Mouse (Mus musculus) hindbrain, embryonic 13.5 days (tissue): ENCODE measurements at regions not wholly inside any gene's neighbourhood (a gene's known extent, or its start where the extent isn't known, plus 50 kb on each side); places are given as distances from the start of the nearest gene placed in this dataset.

Experiments used
- ATAC-seq: fragments of 200-750 bp; cut with Nextera tagmentation; 2 replicates; pipeline ENCODE4 v1.8.0; 2017; ENCODE audit warnings: moderate TSS enrichment; ENCODE audit not compliant: low FRiP score
- H3K27ac ChIP-seq: fragments of 300-500 bp; sonication (generic); 2 replicates; pipeline ENCODE4 v1.5.1; 2015; ENCODE audit warnings: inconsistent platforms, mild to moderate bottlenecking, moderate library complexity
- H3K27me3 ChIP-seq: fragments of 300-500 bp; sonication (generic); 2 replicates; pipeline ENCODE4 v1.6.1; 2015; ENCODE audit warnings: mild to moderate bottlenecking, inconsistent platforms
- H3K36me3 ChIP-seq: fragments of 300-500 bp; sonication (generic); 2 replicates; pipeline ENCODE4 v1.6.1; 2015; ENCODE audit warnings: mild to moderate bottlenecking, inconsistent platforms
- H3K4me1 ChIP-seq: fragments of 300-500 bp; sonication (generic); replicated peaks from 2 replicates; pipeline ENCODE4 v1.6.1; 2015; ENCODE audit warnings: inconsistent platforms
- H3K4me2 ChIP-seq: fragments of 300-500 bp; sonication (generic); 2 replicates; pipeline ENCODE4 v1.6.1; 2015; ENCODE audit warnings: inconsistent platforms, mild to moderate bottlenecking, moderate library complexity
- H3K4me3 ChIP-seq: fragments of 300-500 bp; sonication (generic); 2 replicates; pipeline ENCODE4 v1.5.1; 2015; ENCODE audit warnings: mild to moderate bottlenecking, inconsistent platforms
- H3K9ac ChIP-seq: fragments of 300-500 bp; sonication (generic); 2 replicates; pipeline ENCODE4 v1.6.1; 2015; ENCODE audit warnings: mild to moderate bottlenecking, inconsistent platforms
- H3K9me3 ChIP-seq: fragments of 300-500 bp; sonication (generic); 2 replicates; pipeline ENCODE4 v1.6.1; 2016; ENCODE audit warnings: inconsistent platforms
- WGBS: fragments of 180-500 bp; shearing (Covaris S2); methylation state at CpG from one replicate; pipeline ENCODE4 v1.1.7; 2015; 5-methylcytosine and 5-hydroxymethylcytosine counted together

- Histone ChIP-seq H3K9ac (no peak overlapping the region), H3K4me1 (no peaks in the 10 kb centered on the region), H3K36me3 (no peaks in the 10 kb centered on the region), H3K4me3 (no peak overlapping the region), H3K9me3 (no peaks in the 10 kb centered on the region), H3K27me3 (no peaks in the 10 kb centered on the region), H3K27ac (no peak overlapping the region), H3K4me2 (no peak overlapping the region)
- no peak for ATAC-seq
- WGBS = 73% methylated on average over 2 of the region's 2 CpGs
These were observed 659.5 kb upstream of the Kdm8 start for GRCm38 (mm10) chr7:124784995-124785394.

GRCm38 (mm10) chr7:124785896-124786295 lies 658.6 kb upstream of the Kdm8 start:
- Histone ChIP-seq H3K4me1 (no peaks in the 10 kb centered on the region), H3K36me3 (no peaks in the 10 kb centered on the region), H3K4me2 (no peak overlapping the region), H3K4me3 (no peak overlapping the region), H3K9me3 (no peaks in the 10 kb centered on the region), H3K27me3 (no peaks in the 10 kb centered on the region), H3K27ac (no peak overlapping the region), H3K9ac (no peak overlapping the region)
- no peak for ATAC-seq
- WGBS = 88% methylated on average over 8 of the region's 8 CpGs

- H3K36me3 ChIP-seq = no peaks in the 10 kb centered on the region
- no peaks in the 10 kb centered on the region for H3K9me3 ChIP-seq
- WGBS = 78% methylated on average over 3 of the region's 3 CpGs
- no peak overlapping the region for H3K4me2 ChIP-seq
- H3K27ac ChIP-seq = no peak overlapping the region
- H3K27me3 ChIP-seq = no peaks in the 10 kb centered on the region
- no peak overlapping the region for H3K4me3 ChIP-seq
- H3K9ac ChIP-seq = no peak overlapping the region
- ATAC-seq = no peak
- H3K4me1 ChIP-seq = no peaks in the 10 kb centered on the region
These were observed 655.7 kb upstream of the Kdm8 start for GRCm38 (mm10) chr7:124788781-124789180.

- Histone ChIP-seq H3K9ac (no peak overlapping the region), H3K4me3 (no peak overlapping the region), H3K36me3 (no peaks in the 10 kb centered on the region), H3K27ac (no peak overlapping the region), H3K9me3 (no peaks in the 10 kb centered on the region), H3K4me1 (no peaks in the 10 kb centered on the region), H3K27me3 (no peaks in the 10 kb centered on the region), H3K4me2 (no peak overlapping the region)
- WGBS = 65% methylated on average over 3 of the region's 3 CpGs
- ATAC-seq = no peak
These were observed 641.4 kb upstream of the Kdm8 start for GRCm38 (mm10) chr7:124803101-124803500.

- H3K4me3 ChIP-seq = no peak overlapping the region
- ATAC-seq = no peak
- no peaks in the 10 kb centered on the region for H3K27me3 ChIP-seq
- no peak overlapping the region for H3K9ac ChIP-seq
- H3K4me1 ChIP-seq = no peaks in the 10 kb centered on the region
- no peak overlapping the region for H3K27ac ChIP-seq
- no peak overlapping the region for H3K4me2 ChIP-seq
- no peaks in the 10 kb centered on the region; the same call in 1 of the 2 replicates for H3K9me3 ChIP-seq
- no peaks in the 10 kb centered on the region for H3K36me3 ChIP-seq
These were observed 609.8 kb upstream of the Kdm8 start for GRCm38 (mm10) chr7:124834692-124835091.

- no peak for ATAC-seq
- Histone ChIP-seq H3K9me3 (no peaks in the 10 kb centered on the region; the same call in 1 of the 2 replicates), H3K36me3 (no peaks in the 10 kb centered on the region), H3K4me1 (no peaks in the 10 kb centered on the region), H3K4me2 (no peak overlapping the region), H3K27me3 (no peaks in the 10 kb centered on the region), H3K27ac (no peak overlapping the region), H3K9ac (no peak overlapping the region), H3K4me3 (no peak overlapping the region)
- WGBS = 90% methylated on average over 3 of the region's 3 CpGs
These were observed 607.9 kb upstream of the Kdm8 start for GRCm38 (mm10) chr7:124836531-124836930.

GRCm38 (mm10) chr7:124855056-124855455 lies 589.4 kb upstream of the Kdm8 start:
- no peak overlapping the region for H3K4me2 ChIP-seq
- WGBS = 80% methylated on average over 5 of the region's 5 CpGs
- no peaks in the 10 kb centered on the region for H3K4me1 ChIP-seq
- no peak overlapping the region for H3K27ac ChIP-seq
- no peaks in the 10 kb centered on the region for H3K9me3 ChIP-seq
- H3K27me3 ChIP-seq = no peaks in the 10 kb centered on the region
- ATAC-seq = no peak
- H3K4me3 ChIP-seq = no peak overlapping the region
- no peaks in the 10 kb centered on the region for H3K36me3 ChIP-seq
- H3K9ac ChIP-seq = no peak overlapping the region

- Histone ChIP-seq H3K4me2 (no peak overlapping the region), H3K9me3 (peaks cover 3% of the 10 kb centered on the region; the same call in 1 of the 2 replicates), H3K4me3 (no peak overlapping the region), H3K36me3 (no peaks in the 10 kb centered on the region), H3K4me1 (no peaks in the 10 kb centered on the region), H3K27me3 (no peaks in the 10 kb centered on the region), H3K9ac (no peak overlapping the region), H3K27ac (no peak overlapping the region)
- WGBS = 89% methylated on average over 3 of the region's 3 CpGs
- no peak for ATAC-seq
These were observed 587.4 kb upstream of the Kdm8 start for GRCm38 (mm10) chr7:124857106-124857505.

GRCm38 (mm10) chr7:124861397-124861796 lies 583.1 kb upstream of the Kdm8 start:
- no peak overlapping the region for H3K4me3 ChIP-seq
- H3K36me3 ChIP-seq = no peaks in the 10 kb centered on the region
- no peak overlapping the region for H3K4me2 ChIP-seq
- no peak overlapping the region for H3K9ac ChIP-seq
- H3K9me3 ChIP-seq = peaks cover 9% of the 10 kb centered on the region; the same call in 1 of the 2 replicates
- no peak overlapping the region for H3K27ac ChIP-seq
- 95% methylated on average over 2 of the region's 2 CpGs for WGBS
- H3K27me3 ChIP-seq = no peaks in the 10 kb centered on the region
- ATAC-seq = no peak
- no peaks in the 10 kb centered on the region for H3K4me1 ChIP-seq

- H3K9ac ChIP-seq = no peak overlapping the region
- no peak overlapping the region for H3K27ac ChIP-seq
- H3K4me3 ChIP-seq = no peak overlapping the region
- WGBS = 54% methylated on average over 6 of the region's 6 CpGs
- no peak overlapping the region for H3K4me2 ChIP-seq
- no peak for ATAC-seq
- H3K36me3 ChIP-seq = no peaks in the 10 kb centered on the region
- H3K9me3 ChIP-seq = no peaks in the 10 kb centered on the region
- H3K27me3 ChIP-seq = no peaks in the 10 kb centered on the region
- 0 out of 2 replicates have a peak, but pooled peaks cover 4% of the 10 kb centered on the region for H3K4me1 ChIP-seq
These were observed 576.3 kb upstream of the Kdm8 start for GRCm38 (mm10) chr7:124868133-124868603.

- Histone ChIP-seq H3K36me3 (no peaks in the 10 kb centered on the region), H3K4me1 (0 out of 2 replicates have a peak, but pooled peaks cover 4% of the 10 kb centered on the region), H3K4me3 (no peak overlapping the region), H3K4me2 (no peak overlapping the region), H3K9me3 (no peaks in the 10 kb centered on the region), H3K9ac (no peak overlapping the region), H3K27me3 (no peaks in the 10 kb centered on the region), H3K27ac (no peak overlapping the region)
- 81% methylated on average over 3 of the region's 3 CpGs for WGBS
- no peak for ATAC-seq
These were observed 575.9 kb upstream of the Kdm8 start for GRCm38 (mm10) chr7:124868621-124869020.

GRCm38 (mm10) chr7:124880771-124881170 lies 563.7 kb upstream of the Kdm8 start:
- 90% methylated on average over 6 of the region's 6 CpGs for WGBS
- no peak overlapping the region for H3K9ac ChIP-seq
- no peak overlapping the region for H3K4me3 ChIP-seq
- no peaks in the 10 kb centered on the region for H3K27me3 ChIP-seq
- no peaks in the 10 kb centered on the region for H3K9me3 ChIP-seq
- H3K36me3 ChIP-seq = no peaks in the 10 kb centered on the region
- no peak for ATAC-seq
- H3K4me1 ChIP-seq = no peaks in the 10 kb centered on the region
- H3K27ac ChIP-seq = no peak overlapping the region
- no peak overlapping the region for H3K4me2 ChIP-seq

GRCm38 (mm10) chr7:124907233-124907632 lies 537.2 kb upstream of the Kdm8 start:
- Histone ChIP-seq H3K36me3 (no peaks in the 10 kb centered on the region), H3K9me3 (no peaks in the 10 kb centered on the region), H3K4me3 (no peak overlapping the region), H3K27ac (no peak overlapping the region), H3K27me3 (0 out of 2 replicates have a peak, but pooled peaks cover 2% of the 10 kb centered on the region), H3K9ac (no peak overlapping the region), H3K4me1 (no peaks in the 10 kb centered on the region), H3K4me2 (no peak overlapping the region)
- ATAC-seq = no peak
- 76% methylated on average over 5 of the region's 5 CpGs for WGBS
